Mouse (Mus musculus): ENCODE results near the gene Izumo3. TPM values are rescaled to one million over a fixed set of nuclear protein-coding genes. Genes with fewer than 3 reads are reported as not detected.
"Not testable (repeated sequence)": the region's sequence is repeated elsewhere in the genome, so short reads cannot be mapped to it uniquely, and the experiment has no call there.

Izumo3 gene
- polyA plus RNA-seq (2015; fragmentation: Nextera tagmentation; extraction: Ambion mirVana): not detected in 2 replicates

DNA sequence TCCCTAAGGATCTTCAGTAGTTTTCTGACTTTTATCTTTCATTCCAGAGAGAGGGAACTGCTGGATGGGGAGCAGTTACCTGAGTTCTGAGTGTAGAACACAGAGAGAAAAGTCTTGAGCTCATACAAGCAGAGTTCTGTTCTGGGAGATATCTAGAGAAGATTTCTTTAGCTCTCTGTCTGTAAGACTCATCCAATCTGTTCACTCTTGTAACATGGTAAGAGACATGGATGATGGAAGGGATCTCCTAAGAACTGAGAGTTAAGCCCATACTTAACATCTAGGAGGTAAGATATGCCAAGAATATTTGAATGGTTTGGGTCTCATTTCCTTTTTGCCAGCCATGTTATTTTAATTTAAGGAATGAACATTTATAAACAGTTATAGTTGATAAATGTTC is at the start of gene Izumo3:
TSS of gene Izumo3 (minus strand) at position 101 of the 400 bp plus-strand sequence.
- Histone ChIP-seq H3K27ac (ENCODE audit: low read length) (no peak within 1 kb of the TSS), H3K27me3 (ENCODE audit: insufficient read depth, low read length) (no peaks in the 10 kb centered on the region), H3K4me2 (replicated peaks; ENCODE audit: low read depth, low read length) (no peak within 1 kb of the TSS), H3K9ac (replicated peaks; ENCODE audit: low read length) (no peak within 1 kb of the TSS), H3K4me1 (ENCODE audit: insufficient read depth, low read length) (no peaks in the 10 kb centered on the region), H3K36me3 (ENCODE audit: insufficient read depth, low read length) (no peaks in the 10 kb centered on the region), H3K4me3 (ENCODE audit: low read length) (no peak within 1 kb of the TSS), H3K9me3 (ENCODE audit: low read length) (no peaks in the 10 kb centered on the region)
- ATAC-seq (ENCODE audit: low FRiP score, low TSS enrichment): no peak

DNA sequence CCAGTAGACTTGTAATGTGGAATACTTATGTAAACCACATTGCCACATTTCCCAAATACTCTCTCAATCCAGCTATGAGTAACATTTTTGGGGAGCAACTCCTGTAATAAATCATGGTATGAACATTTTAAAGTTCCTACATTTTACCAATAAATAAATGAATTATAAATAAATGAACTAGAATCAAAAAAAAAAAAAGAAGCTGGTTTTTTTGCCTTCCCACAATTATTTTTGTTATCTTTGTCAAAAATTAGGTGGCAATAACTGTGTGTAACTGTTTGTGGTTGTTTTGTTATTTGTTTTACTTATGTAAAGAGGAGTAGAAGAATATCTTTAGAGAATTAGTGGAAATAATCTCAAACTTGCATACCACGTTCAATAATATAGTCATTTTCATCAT is 44.6 kb upstream of the Izumo3 start, which contains the start of gene Gm12666:
TSS of gene Gm12666 (minus strand) at position 101 of the 400 bp plus-strand sequence.
- not testable (repeated sequence) for H3K9me3 ChIP-seq (ENCODE audit: low read length); H3K4me3 ChIP-seq (ENCODE audit: low read length); H3K9ac ChIP-seq (replicated peaks; ENCODE audit: low read length); H3K36me3 ChIP-seq (ENCODE audit: insufficient read depth, low read length); H3K4me2 ChIP-seq (replicated peaks; ENCODE audit: low read depth, low read length); H3K27ac ChIP-seq (ENCODE audit: low read length); H3K4me1 ChIP-seq (ENCODE audit: insufficient read depth, low read length); H3K27me3 ChIP-seq (ENCODE audit: insufficient read depth, low read length); ATAC-seq (ENCODE audit: low FRiP score, low TSS enrichment)
- 93% methylated on average over 1 of the region's 1 CpGs for WGBS

DNA sequence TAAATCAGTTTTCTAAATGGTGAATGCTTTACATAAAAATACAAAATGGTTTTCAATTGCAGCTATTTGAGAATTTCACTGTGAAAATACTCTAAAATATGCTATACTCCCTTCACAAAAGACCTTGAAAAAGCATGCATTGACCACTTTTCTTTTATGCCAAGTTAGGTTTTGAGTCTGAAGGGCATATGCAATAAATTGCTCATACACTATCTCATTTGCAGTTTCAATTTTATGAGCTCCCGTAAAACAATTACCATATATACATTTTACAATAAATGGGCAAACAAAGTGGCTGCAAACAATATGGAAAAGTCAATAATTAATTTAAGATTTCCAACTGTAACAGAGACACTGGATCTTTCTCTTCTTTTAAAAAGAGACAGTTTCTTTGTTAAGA is 5.6 kb upstream of the Izumo3 start:
- WGBS: 88% methylated on average over 1 of the region's 1 CpGs
- no peaks in the 10 kb centered on the region for H3K27me3 ChIP-seq (ENCODE audit: insufficient read depth, low read length)
- ATAC-seq (ENCODE audit: low FRiP score, low TSS enrichment): no peak

DNA sequence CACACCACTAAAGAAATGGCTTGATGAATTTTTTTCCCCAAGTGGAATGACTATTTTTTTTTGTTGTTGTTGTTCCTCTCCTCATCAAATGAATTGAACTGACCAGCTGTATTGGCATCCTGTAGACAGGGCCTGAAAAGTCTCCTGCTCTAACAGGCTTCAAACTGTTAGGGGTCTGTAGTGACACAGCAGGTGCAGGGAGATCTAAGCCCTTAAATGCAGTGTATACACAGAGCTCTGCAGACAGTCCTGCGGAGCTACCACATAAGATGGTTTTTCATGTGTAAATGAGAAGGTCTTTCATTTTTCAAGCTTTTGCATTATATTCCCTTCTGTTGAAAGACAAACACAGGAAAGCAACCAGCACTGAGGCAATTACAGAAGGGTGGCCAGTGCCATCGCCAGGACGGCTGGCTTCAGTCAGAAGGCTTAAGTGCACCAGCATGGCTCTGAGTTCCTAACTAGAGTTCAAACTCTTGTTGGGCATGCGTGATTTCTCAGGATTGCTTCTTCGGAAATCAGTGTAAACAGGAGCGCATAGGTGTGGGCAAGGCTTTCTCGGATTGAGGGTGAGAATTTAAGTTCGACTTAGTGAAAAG is 35.5 kb downstream of the Izumo3 start:
- ATAC-seq (ENCODE audit: low FRiP score, low TSS enrichment): no peak

More for the DNA sequence above, 5.6 kb upstream of the Izumo3 start:
- Histone ChIP-seq H3K4me1 (ENCODE audit: insufficient read depth, low read length) (no peaks in the 10 kb centered on the region), H3K36me3 (ENCODE audit: insufficient read depth, low read length) (no peaks in the 10 kb centered on the region), H3K27ac (ENCODE audit: low read length) (no peak overlapping the region), H3K9me3 (ENCODE audit: low read length) (no peaks in the 10 kb centered on the region), H3K4me2 (replicated peaks; ENCODE audit: low read depth, low read length) (no peak overlapping the region), H3K4me3 (ENCODE audit: low read length) (no peak overlapping the region), H3K9ac (replicated peaks; ENCODE audit: low read length) (no peak overlapping the region)

DNA sequence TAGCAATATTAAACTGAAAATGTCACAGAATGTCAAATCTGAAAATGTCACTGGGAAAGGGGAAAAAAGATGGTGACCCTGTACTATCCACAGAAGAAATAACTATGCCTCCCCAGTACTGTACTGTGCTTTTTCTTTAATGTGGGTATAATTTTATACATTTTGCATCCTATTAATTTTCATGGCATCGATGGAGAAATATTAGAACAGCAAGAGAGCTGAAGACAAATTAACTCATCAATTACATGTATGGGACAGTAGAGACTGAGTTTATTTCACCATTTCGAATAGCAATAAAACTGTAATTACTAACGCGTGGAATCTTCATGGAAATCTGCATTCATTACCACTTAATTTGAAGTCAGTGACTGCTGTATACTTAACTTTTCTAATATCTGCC is 49.6 kb downstream of the Izumo3 start:
- WGBS: 86% methylated on average over 4 of the region's 4 CpGs
- ATAC-seq (ENCODE audit: low FRiP score, low TSS enrichment): no peak
- Histone ChIP-seq H3K4me2 (replicated peaks; ENCODE audit: low read depth, low read length) (no peak overlapping the region), H3K9ac (replicated peaks; ENCODE audit: low read length) (no peak overlapping the region), H3K27me3 (ENCODE audit: insufficient read depth, low read length) (no peaks in the 10 kb centered on the region), H3K4me3 (ENCODE audit: low read length) (no peak overlapping the region), H3K27ac (ENCODE audit: low read length) (no peak overlapping the region), H3K36me3 (ENCODE audit: insufficient read depth, low read length) (no peaks in the 10 kb centered on the region), H3K9me3 (ENCODE audit: low read length) (no peaks in the 10 kb centered on the region), H3K4me1 (ENCODE audit: insufficient read depth, low read length) (no peaks in the 10 kb centered on the region)

More for the DNA sequence above, 35.5 kb downstream of the Izumo3 start:
- Histone ChIP-seq H3K9ac (replicated peaks; ENCODE audit: low read length) (no peak overlapping the region), H3K4me1 (ENCODE audit: insufficient read depth, low read length) (no peaks in the 10 kb centered on the region), H3K4me3 (ENCODE audit: low read length) (no peak overlapping the region), H3K36me3 (ENCODE audit: insufficient read depth, low read length) (no peaks in the 10 kb centered on the region), H3K27ac (ENCODE audit: low read length) (no peak overlapping the region), H3K4me2 (replicated peaks; ENCODE audit: low read depth, low read length) (no peak overlapping the region), H3K9me3 (ENCODE audit: low read length) (no peaks in the 10 kb centered on the region), H3K27me3 (ENCODE audit: insufficient read depth, low read length) (no peaks in the 10 kb centered on the region)
- 41% methylated on average over 8 of the region's 8 CpGs for WGBS

DNA sequence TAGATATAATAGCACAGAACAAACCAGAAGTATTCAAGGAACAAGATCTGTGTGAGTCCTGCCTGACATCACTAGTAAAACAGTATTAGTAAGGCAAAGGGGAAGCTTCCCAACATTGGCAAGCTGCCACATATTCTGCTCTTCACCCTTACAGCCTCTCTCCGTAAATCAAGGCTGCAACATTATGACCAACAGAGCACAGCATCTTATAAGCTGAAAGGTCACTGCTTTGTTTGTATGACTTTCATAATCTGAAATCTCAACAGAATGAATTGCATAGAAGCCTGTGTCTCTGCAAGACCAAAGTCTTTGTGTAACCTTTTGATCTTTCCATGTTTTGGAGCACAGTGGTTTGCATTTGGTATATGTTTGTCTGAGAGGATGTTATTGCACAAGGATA is 51.1 kb downstream of the Izumo3 start:
- H3K4me3 ChIP-seq (ENCODE audit: low read length): no peak overlapping the region
- no peaks in the 10 kb centered on the region for H3K27me3 ChIP-seq (ENCODE audit: insufficient read depth, low read length)
- no peaks in the 10 kb centered on the region for H3K4me1 ChIP-seq (ENCODE audit: insufficient read depth, low read length)
- no peak overlapping the region for H3K4me2 ChIP-seq (replicated peaks; ENCODE audit: low read depth, low read length)
- ATAC-seq (ENCODE audit: low FRiP score, low TSS enrichment): peak; percentile 70; the same call in 1 of the 2 replicates
- no peak overlapping the region for H3K9ac ChIP-seq (replicated peaks; ENCODE audit: low read length)
- H3K27ac ChIP-seq (ENCODE audit: low read length): no peak overlapping the region
- H3K36me3 ChIP-seq (ENCODE audit: insufficient read depth, low read length): no peaks in the 10 kb centered on the region
- H3K9me3 ChIP-seq (ENCODE audit: low read length): no peaks in the 10 kb centered on the region
- 47% methylated on average over 1 of the region's 1 CpGs for WGBS

Other genes with a start within 250 kb of the Izumo3 start
- gene Gm12666, start 44.5 kb upstream of the Izumo3 start, polyA plus RNA-seq (2015; fragmentation: Nextera tagmentation; extraction: Ambion mirVana): 0.27 TPM in 1 of 2 replicates, not detected in the other

Data from kidney, embryonic 16.5 days (tissue).